Mouse (Mus musculus): ENCODE results near the gene Chn1. TPM values are rescaled to one million over a fixed set of nuclear protein-coding genes. Genes with fewer than 3 reads are reported as not detected.
"Not testable (repeated sequence)": the region's sequence is repeated elsewhere in the genome, so short reads cannot be mapped to it uniquely, and the experiment has no call there.

The Chn1 gene
- 100 to 1,000 TPM; 262 to 289 TPM for total RNA-seq (2021)

- intact Hi-C loops (cut with DNase I): no loop called here
- peak; percentile 80 for DNase-seq
Observed at GRCm38 (mm10) chr2:73774786-73775682, at the start of gene Chn1. TSS of gene Chn1 (minus strand) at chr2:73775346.

GRCm38 (mm10) chr2:73818742-73819141 lies 43.6 kb upstream of the Chn1 start:
- intact Hi-C loops (cut with DNase I): loop anchor here (10.0 kb wide), 1 partner anchor 56 kb away; no protein-coding TSS in a partner anchor

GRCm38 (mm10) chr2:73807609-73808008 lies 32.5 kb upstream of the Chn1 start:
- no peak for DNase-seq
- intact Hi-C loops (cut with DNase I): no loop called here

More at GRCm38 (mm10) chr2:73818742-73819141, 43.6 kb upstream of the Chn1 start:
- no peak for DNase-seq

- intact Hi-C loops (cut with DNase I); DNase-seq: not testable (repeated sequence)
Observed at GRCm38 (mm10) chr2:73800127-73800526, 25.0 kb upstream of the Chn1 start.

- DNase-seq: no peak
- intact Hi-C loops (cut with DNase I): no loop called here
Observed at GRCm38 (mm10) chr2:73798786-73799185, 23.6 kb upstream of the Chn1 start.

GRCm38 (mm10) chr2:73798136-73798535 lies 23.0 kb upstream of the Chn1 start:
- intact Hi-C loops (cut with DNase I): no loop called here
- DNase-seq: no peak

GRCm38 (mm10) chr2:73791846-73792630 lies 16.9 kb upstream of the Chn1 start:
- peak; percentile 27 for DNase-seq
- intact Hi-C loops (cut with DNase I): no loop called here

GRCm38 (mm10) chr2:73790332-73790731 lies 15.2 kb upstream of the Chn1 start:
- intact Hi-C loops (cut with DNase I): no loop called here
- peak; percentile 84 for DNase-seq

- intact Hi-C loops (cut with DNase I): no loop called here
- no peak for DNase-seq
Observed at GRCm38 (mm10) chr2:73788395-73788794, 13.2 kb upstream of the Chn1 start.

- DNase-seq: no peak
- intact Hi-C loops (cut with DNase I): no loop called here
Observed at GRCm38 (mm10) chr2:73782371-73782905, 7.3 kb upstream of the Chn1 start.

- intact Hi-C loops (cut with DNase I): no loop called here
- DNase-seq: peak; percentile 56
Observed at GRCm38 (mm10) chr2:73780321-73781010, 5.3 kb upstream of the Chn1 start.

GRCm38 (mm10) chr2:73779796-73780195 lies 4.7 kb upstream of the Chn1 start:
- intact Hi-C loops (cut with DNase I): no loop called here

GRCm38 (mm10) chr2:73779016-73779595 lies 4.0 kb upstream of the Chn1 start:
- intact Hi-C loops (cut with DNase I): no loop called here
- peak; percentile 26 for DNase-seq

More at GRCm38 (mm10) chr2:73779796-73780195, 4.7 kb upstream of the Chn1 start:
- peak; percentile 65 for DNase-seq

GRCm38 (mm10) chr2:73776936-73777335 lies 1.8 kb upstream of the Chn1 start:
- no peak for DNase-seq
- intact Hi-C loops (cut with DNase I): no loop called here

GRCm38 (mm10) chr2:73775683-73776310 lies 651 bp upstream of the Chn1 start:
- no peak for DNase-seq

GRCm38 (mm10) chr2:73772945-73773344 lies 2.2 kb downstream of the Chn1 start:
- intact Hi-C loops (cut with DNase I): no loop called here
- no peak for DNase-seq

More at GRCm38 (mm10) chr2:73775683-73776310, 651 bp upstream of the Chn1 start:
- intact Hi-C loops (cut with DNase I): no loop called here

GRCm38 (mm10) chr2:73768669-73769068 lies 6.5 kb downstream of the Chn1 start:
- no peak for DNase-seq
- intact Hi-C loops (cut with DNase I): no loop called here

GRCm38 (mm10) chr2:73763541-73763940 lies 11.6 kb downstream of the Chn1 start:
- no peak for DNase-seq
- intact Hi-C loops (cut with DNase I): no loop called here

GRCm38 (mm10) chr2:73759899-73760298 lies 15.2 kb downstream of the Chn1 start:
- DNase-seq: no peak
- intact Hi-C loops (cut with DNase I): no loop called here

- intact Hi-C loops (cut with DNase I): no loop called here
- DNase-seq: no peak
Observed at GRCm38 (mm10) chr2:73759027-73759426, 16.1 kb downstream of the Chn1 start.

Measured in left cerebral cortex, postnatal 4 days (tissue).